Comparison of ENCODE assay signal across 10 mouse cellular contexts in the genomic region with DNA sequence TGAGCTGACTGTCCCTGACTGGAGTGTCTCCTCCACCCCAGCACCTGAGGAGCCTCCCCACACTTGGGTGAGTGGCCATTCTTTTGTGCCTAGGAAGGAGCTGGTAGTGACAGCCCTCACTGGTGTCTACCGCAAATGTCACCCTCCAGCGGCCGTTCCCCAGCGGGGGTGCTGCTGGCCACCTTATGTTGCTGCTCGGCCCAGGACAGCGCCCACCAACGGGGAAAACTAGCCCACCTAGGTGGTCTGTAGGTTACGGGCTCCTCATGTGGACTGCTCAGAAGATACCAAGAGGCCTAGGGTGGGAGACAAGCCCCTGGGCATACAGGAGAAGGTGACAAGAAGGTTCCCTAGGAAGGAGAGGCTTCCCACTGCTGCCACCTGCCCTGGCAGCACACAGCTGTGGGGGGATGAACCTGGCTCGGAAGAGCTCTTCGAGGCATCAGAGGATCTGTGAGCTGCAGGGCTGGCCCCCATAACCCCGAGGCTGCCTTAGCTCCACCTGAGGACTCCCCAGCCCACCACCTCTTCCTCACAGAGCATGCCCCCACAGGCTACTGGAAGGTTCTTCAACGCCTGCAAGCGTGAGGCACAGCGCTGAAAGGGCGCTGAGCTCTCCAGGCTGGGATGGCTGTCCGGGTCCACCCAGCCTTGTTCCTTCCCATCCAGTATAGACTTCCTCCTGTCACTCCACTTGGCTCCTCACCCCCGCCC. TPM values are rescaled to one million over a fixed set of nuclear protein-coding genes. Genes with fewer than 3 reads are reported as not detected.
DNase-seq lines count a peak whose midpoint lies in the region; ATAC-seq and TF ChIP-seq lines count a peak whose summit lies in the region.
"Had no signal": no experiment of that assay in that cellular context is flagged by ENCODE, and none has a peak within 500 bp of the region (broad histone marks: within the 10 kb centered on the region; RNA-seq: fewer than 3 reads in every experiment).

No protein-coding gene starts in this region.

- 0 out of 2 replicates have a peak, but pooled peaks have one; percentile 12 for ATAC-seq in limb, embryonic 12.5 days (ENCODE audit: insufficient number of reproducible peaks, insufficient read depth, low FRiP score, low TSS enrichment, low read depth)
- no peak for ATAC-seq in hindbrain, embryonic 14.5 days (ENCODE audit: low FRiP score)
- ATAC-seq in neural tube, embryonic 14.5 days (ENCODE audit: low read depth), result 0 out of 2 replicates have a peak, but pooled peaks have one; percentile 1

- WGBS in limb, embryonic 12.5 days, result 39% methylated on average over 17 of the region's 17 CpGs
- 52% methylated on average over 17 of the region's 17 CpGs for WGBS in limb, embryonic 10.5 days
- WGBS in hindbrain, embryonic 14.5 days, result 41% methylated on average over 17 of the region's 17 CpGs
- WGBS in neural tube, embryonic 14.5 days, result 49% methylated on average over 17 of the region's 17 CpGs

- H3K27ac ChIP-seq in gastrocnemius, adult 2 months, result peak overlapping the region; percentile 88
- H3K27ac ChIP-seq in limb, embryonic 12.5 days, result no peak overlapping the region
- no peak overlapping the region for H3K27ac ChIP-seq in limb, embryonic 10.5 days
- peak overlapping the region; percentile 87 for H3K27ac ChIP-seq in hindbrain, embryonic 14.5 days
- peak overlapping the region; percentile 29 for H3K27ac ChIP-seq in neural tube, embryonic 14.5 days (ENCODE audit: low read depth, low read length)

- no peaks in the 10 kb centered on the region for H3K9me3 ChIP-seq in limb, embryonic 12.5 days
- no peaks in the 10 kb centered on the region for H3K9me3 ChIP-seq in limb, embryonic 10.5 days (replicated peaks)
- H3K9me3 ChIP-seq in hindbrain, embryonic 14.5 days (ENCODE audit: control insufficient read depth, low read length), result no peaks in the 10 kb centered on the region
- no peaks in the 10 kb centered on the region for H3K9me3 ChIP-seq in neural tube, embryonic 14.5 days (ENCODE audit: control insufficient read depth, low read length)

- H3K4me2 ChIP-seq in limb, embryonic 12.5 days, result 0 out of 2 replicates have a peak overlapping the region, but pooled peaks have one; percentile 1
- peak overlapping the region; percentile 77 for H3K4me2 ChIP-seq in hindbrain, embryonic 14.5 days (replicated peaks)
- H3K4me2 ChIP-seq in neural tube, embryonic 14.5 days (ENCODE audit: low read depth, low read length), result peak overlapping the region; percentile 53

- H3K9ac ChIP-seq in limb, embryonic 12.5 days (replicated peaks), result no peak overlapping the region
- peak overlapping the region; percentile 88 for H3K9ac ChIP-seq in hindbrain, embryonic 14.5 days
- peak overlapping the region; percentile 87 for H3K9ac ChIP-seq in neural tube, embryonic 14.5 days (replicated peaks; ENCODE audit: low read depth, low read length)

- H3K27me3 ChIP-seq in limb, embryonic 12.5 days, result peaks cover 85% of the 10 kb centered on the region
- H3K27me3 ChIP-seq in limb, embryonic 10.5 days (ENCODE audit: low read depth, poor library complexity, severe bottlenecking), result peaks cover 81% of the 10 kb centered on the region
- H3K27me3 ChIP-seq in hindbrain, embryonic 14.5 days (ENCODE audit: control insufficient read depth, insufficient read depth, low read length), result peaks cover 51% of the 10 kb centered on the region
- H3K27me3 ChIP-seq in neural tube, embryonic 14.5 days (ENCODE audit: control insufficient read depth, insufficient read depth, low read length), result peaks cover 35% of the 10 kb centered on the region

- TF ChIP-seq CTCF in gastrocnemius, adult 2 months (IDR thresholded peaks at IDR 0.05), result no peak

- H3K4me3 ChIP-seq in gastrocnemius, adult 2 months, result peak overlapping the region; percentile 85
- H3K4me3 ChIP-seq in limb, embryonic 12.5 days (replicated peaks), result no peak overlapping the region
- no peak overlapping the region for H3K4me3 ChIP-seq in limb, embryonic 10.5 days
- H3K4me3 ChIP-seq in hindbrain, embryonic 14.5 days (replicated peaks; ENCODE audit: low read length), result peak overlapping the region; percentile 75
- peak overlapping the region; percentile 82 for H3K4me3 ChIP-seq in neural tube, embryonic 14.5 days (ENCODE audit: low read depth, low read length)

- H3K36me3 ChIP-seq in limb, embryonic 12.5 days, result no peaks in the 10 kb centered on the region
- H3K36me3 ChIP-seq in limb, embryonic 10.5 days, result no peaks in the 10 kb centered on the region
- no peaks in the 10 kb centered on the region; the same call in 1 of the 2 replicates for H3K36me3 ChIP-seq in hindbrain, embryonic 14.5 days (replicated peaks; ENCODE audit: control insufficient read depth, insufficient read depth)
- H3K36me3 ChIP-seq in neural tube, embryonic 14.5 days (ENCODE audit: control insufficient read depth, insufficient read depth, low read length), result no peaks in the 10 kb centered on the region

- intact Hi-C loops in gastrocnemius, adult 2 months (cut with DNase I), result no loop called here

- DNase-seq in gastrocnemius, adult 2 months, result no peak
- no peak for DNase-seq in gastrocnemius, postnatal 25 days
- no peak for DNase-seq in limb, embryonic 10.5 days (ENCODE audit: low spot score)
- DNase-seq in hindbrain, embryonic 14.5 days (ENCODE audit: low spot score), result no peak
- DNase-seq in embryo, embryonic 9.5 days (ENCODE audit: extremely low spot score), result no peak
- no peak for DNase-seq in lung, postnatal 36 days
- DNase-seq: layer of hippocampus, adult 9-11 months; thymus, adult 18-20 months had no signal

- H3K4me1 ChIP-seq in limb, embryonic 12.5 days (replicated peaks), result peaks cover 25% of the 10 kb centered on the region
- peaks cover 20% of the 10 kb centered on the region for H3K4me1 ChIP-seq in limb, embryonic 10.5 days
- peaks cover 24% of the 10 kb centered on the region; the same call in 1 of the 2 replicates for H3K4me1 ChIP-seq in hindbrain, embryonic 14.5 days (replicated peaks; ENCODE audit: control insufficient read depth, insufficient read depth, low read length)
- H3K4me1 ChIP-seq in neural tube, embryonic 14.5 days (ENCODE audit: control insufficient read depth, insufficient read depth, low read length), result peaks cover 14% of the 10 kb centered on the region

RNA-seq across cellular contexts. Expression of gene Camk2b, which starts 2.5 kb away (rescaled TPM):
- total RNA-seq in gastrocnemius, adult 2 months (2021), result 100 to 1,000 TPM; 108 to 128 TPM
- total RNA-seq in gastrocnemius, postnatal 25 days (2021), result 100 to 1,000 TPM; 115 to 121 TPM
- 0.74 and 0.91 TPM in 2 replicates for polyA plus RNA-seq in limb, embryonic 12.5 days (2016; fragmentation: Nextera tagmentation; extraction: Ambion mirVana)
- polyA plus RNA-seq in limb, embryonic 10.5 days (2016; fragmentation: Nextera tagmentation; extraction: Ambion mirVana), result 0.35 and 0.68 TPM in 2 replicates
- 117 and 126 TPM in 2 replicates for polyA plus RNA-seq in hindbrain, embryonic 14.5 days (2014; fragmentation: Nextera tagmentation; extraction: Ambion mirVana)
- polyA plus RNA-seq in neural tube, embryonic 14.5 days (2014; fragmentation: Nextera tagmentation; extraction: Ambion mirVana), result 106 and 144 TPM in 2 replicates

Comparison
In these comparisons a context has a peak if more than half of its experiments do, and no peak if none do; other contexts are left out.
1. H3K27ac ChIP-seq: peak in gastrocnemius, adult 2 months (single experiment), hindbrain, embryonic 14.5 days (single experiment) and neural tube, embryonic 14.5 days (single experiment); none in limb, embryonic 12.5 days (single experiment) and limb, embryonic 10.5 days (single experiment).
2. H3K4me3 ChIP-seq: peak in gastrocnemius, adult 2 months (single experiment), hindbrain, embryonic 14.5 days (single experiment) and neural tube, embryonic 14.5 days (single experiment); none in limb, embryonic 12.5 days (single experiment) and limb, embryonic 10.5 days (single experiment).
3. H3K4me2 ChIP-seq: peak in every context shown above with its lines; median percentile 77 in hindbrain, embryonic 14.5 days; 53 in neural tube, embryonic 14.5 days; 1 in limb, embryonic 12.5 days.
4. RNA of gene Camk2b, which starts 2.5 kb away (polyA plus RNA-seq): 106 to 144 TPM in neural tube, embryonic 14.5 days and 117 to 126 TPM in hindbrain, embryonic 14.5 days; 0.74 to 0.91 TPM in limb, embryonic 12.5 days and 0.35 to 0.68 TPM in limb, embryonic 10.5 days; every median in the first group is over 10 times any median in the second.